Mouse (Mus musculus) lung, adult 18-20 months (tissue): Measurements from ENCODE around the gene Tssk2.
A peak's percentile ranks its signal among the peaks of the same experiment; 100 is the strongest.

Experiments used
- DNase-seq, 2 experiments: peaks; one replicate each; pipeline ENCODE4 v3.0.0; 2022; ENCODE audit warnings: mixed read lengths in 2 of 2

Gene Tssk2

DNA sequence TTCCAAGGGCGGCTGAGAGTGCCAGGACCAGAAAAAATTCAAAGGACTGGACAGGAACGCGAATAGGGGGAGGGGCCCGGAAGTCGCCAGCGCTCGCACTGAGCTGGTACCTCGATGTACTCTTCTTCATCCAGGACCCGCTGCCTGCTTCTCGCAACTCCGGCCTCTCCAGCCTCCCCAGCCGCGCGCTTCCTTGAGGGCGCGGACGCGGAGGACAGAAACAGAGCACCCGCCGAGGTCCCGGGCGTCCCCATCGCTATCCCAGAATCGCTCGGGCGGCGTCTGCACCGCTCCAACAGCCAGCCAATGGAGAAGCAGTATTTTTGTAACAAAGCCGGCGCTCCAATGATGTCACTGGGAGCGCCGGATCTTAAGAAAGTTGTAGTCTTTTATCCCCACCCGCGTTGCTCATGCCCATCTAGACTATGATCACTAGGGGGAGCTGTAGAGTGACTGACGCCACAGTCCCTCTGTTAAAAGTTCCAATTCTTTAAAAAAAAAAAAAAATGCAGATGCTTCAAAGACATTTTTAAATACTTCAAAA lies 12.7 kb downstream of the Tssk2 start, which contains the start of gene Ess2:
TSS of gene Ess2 (minus strand) at position 297 of the 544 bp plus-strand sequence.
- DNase-seq, result peak; percentile 92 to 94

DNA sequence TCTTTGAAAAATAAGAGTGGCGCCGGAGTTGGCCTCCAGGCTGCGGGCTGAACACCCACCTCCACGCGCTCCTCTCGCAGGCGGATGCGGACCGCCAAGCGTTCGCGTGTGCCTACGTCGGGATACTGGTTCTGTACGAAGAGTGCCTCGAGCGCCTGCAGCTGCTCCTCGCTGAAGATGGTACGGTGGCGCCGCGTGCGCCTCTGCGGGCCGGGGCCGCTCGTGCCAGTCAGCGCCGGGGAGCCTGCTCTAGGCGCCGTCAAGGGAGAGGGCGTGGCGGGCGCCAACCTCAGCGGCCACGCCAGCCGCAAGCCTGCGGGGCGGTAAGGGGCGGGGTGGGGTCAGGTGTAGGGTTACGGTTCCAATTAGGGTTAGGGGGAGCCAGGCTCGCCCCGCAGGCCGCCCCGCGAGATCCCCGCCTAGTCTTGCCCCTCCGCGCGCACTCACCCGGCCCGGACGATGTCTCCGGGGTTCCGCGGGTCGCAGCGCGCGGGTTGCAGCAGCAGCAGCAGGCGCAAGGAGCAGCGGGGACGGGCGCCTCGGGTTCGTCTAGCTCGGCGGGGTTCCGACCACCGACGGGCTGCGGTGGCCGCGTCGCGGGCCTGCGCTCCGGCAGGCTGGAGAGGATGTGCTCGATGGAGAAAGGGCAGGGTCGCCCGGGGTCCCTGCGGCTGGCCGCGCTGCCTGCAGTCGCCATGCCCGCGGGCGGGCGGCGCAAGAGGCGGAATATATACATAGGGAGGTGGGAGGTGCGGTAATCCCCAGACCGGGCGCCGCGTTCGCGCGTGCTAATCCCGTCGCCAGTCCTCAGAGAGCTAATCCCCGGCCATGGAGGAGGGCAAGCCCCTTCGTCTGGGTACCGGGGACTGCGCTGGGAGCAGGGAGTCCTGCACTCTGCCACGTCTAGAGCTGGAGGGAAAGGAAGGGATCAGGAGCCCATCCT lies 16.1 kb downstream of the Tssk2 start, which contains the start of gene Gsc2:
TSS of gene Gsc2 (minus strand) at position 753 of the 943 bp plus-strand sequence.
- DNase-seq, result no peak

DNA sequence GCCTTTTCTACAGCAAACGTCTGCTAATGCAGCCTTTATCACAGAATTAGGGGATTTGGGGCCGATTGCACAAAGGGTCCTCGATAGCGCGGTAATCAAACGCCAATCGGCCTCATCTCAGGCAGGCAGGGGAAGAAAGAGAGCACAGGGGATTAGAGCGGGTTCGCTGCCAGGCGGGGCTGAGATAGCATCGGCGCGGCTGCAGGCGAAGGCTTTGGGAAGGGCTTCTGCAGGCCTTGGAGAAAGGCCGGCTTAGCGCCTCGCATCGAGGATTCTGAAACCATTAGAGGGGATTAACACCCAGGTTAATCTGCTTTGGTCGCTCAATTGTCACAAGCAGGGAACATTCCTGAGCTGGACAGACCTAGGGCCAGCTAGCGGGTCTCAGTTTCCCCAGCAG lies 22.1 kb downstream of the Tssk2 start:
- DNase-seq, result no peak

DNA sequence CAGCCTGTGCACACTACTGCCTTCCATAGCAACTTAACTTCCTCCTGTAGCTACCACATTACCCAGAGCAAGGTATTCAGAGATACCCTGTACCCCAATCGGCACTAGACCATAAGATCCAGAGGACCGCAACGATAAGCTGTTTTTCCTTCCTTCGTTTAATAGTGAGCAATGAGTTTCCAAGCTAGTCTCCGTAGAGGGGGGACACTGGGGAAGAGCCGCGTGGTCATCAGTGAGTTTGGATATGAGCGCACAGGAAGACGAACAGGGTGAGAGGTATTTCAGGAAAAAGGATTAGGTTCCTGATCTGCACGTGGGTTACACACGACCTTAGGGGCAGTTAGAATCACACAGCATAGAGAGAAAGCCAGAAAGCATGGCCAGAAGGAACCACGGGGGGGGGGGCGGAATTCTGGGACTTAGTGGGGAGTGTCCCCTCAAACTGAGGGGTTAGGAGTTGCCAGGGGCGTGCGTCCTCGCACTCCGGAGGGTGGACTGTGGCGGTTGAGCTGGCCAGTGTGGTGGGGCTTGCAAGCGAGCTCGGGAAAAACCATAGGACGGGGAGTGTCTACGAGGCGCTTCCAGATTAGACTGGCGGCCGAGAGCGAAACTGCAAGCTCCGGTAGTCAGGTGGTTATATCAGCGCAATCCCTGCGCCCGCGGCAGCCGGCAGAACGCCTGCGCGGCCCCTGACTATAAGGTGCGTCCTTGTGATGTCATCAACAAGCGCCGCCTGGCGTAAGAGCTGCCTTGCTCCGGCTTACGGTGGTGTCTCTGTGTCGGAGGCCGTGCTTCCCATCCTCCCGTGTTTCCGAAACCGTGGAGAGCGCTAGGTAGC lies 23.1 kb downstream of the Tssk2 start:
- DNase-seq, result peak; percentile 94 to 96

DNA sequence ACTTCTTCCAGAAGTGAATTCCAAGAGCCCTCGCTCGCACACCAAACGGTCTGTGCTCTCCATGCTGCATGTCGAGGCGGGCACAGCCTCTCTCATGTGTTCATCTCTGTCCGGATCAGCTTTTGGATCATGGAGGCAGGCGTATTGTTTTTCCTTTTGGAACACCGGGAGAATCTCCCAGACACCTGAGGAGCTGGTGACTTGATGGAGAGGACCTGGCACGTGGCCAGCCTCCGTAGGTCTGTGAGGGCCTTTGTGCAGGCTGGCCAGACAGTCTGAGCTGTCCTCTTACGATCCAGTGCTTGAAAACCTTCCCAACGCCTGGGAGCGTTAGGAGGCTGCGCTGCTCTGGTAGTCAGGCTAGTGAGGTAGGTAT lies 23.7 kb downstream of the Tssk2 start:
- DNase-seq, result no peak

DNA sequence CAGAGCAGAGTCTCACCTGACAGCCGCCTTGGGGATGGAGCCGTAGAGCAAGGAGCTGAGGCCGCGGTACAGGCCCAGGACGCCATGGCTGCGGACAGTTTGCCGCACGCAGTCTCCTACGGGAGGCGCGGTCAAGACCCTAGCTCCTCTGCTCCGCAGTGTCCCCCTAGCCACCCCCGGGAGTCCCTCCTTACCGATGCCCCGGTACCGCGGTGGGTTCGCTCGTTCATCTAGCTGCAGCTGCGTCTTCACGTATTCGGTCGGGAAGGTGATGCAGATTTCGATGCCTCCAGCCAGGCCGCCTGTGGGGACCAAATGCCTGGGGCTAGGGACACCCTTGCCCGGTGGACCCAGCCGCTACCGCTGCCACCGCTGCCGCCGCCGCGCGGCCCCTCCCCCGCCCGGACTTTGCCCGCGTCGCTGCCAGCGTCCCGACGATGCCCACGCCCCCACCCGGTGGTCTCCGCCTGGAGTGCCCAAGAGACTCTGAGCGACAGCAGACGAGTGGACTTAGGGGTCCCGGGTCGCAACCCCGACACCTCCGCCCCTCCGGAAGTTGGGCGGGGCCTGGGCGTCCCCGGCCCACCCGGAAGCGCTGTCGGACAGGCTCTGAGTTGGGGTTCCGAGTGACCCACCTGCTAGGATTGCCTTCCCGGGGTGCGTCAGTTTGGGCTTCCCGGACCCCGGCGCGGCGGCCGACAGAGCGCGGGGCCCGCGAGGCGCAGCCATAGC lies 29.1 kb downstream of the Tssk2 start:
- DNase-seq, result peak in 1 of 2 experiments; percentile 39

DNA sequence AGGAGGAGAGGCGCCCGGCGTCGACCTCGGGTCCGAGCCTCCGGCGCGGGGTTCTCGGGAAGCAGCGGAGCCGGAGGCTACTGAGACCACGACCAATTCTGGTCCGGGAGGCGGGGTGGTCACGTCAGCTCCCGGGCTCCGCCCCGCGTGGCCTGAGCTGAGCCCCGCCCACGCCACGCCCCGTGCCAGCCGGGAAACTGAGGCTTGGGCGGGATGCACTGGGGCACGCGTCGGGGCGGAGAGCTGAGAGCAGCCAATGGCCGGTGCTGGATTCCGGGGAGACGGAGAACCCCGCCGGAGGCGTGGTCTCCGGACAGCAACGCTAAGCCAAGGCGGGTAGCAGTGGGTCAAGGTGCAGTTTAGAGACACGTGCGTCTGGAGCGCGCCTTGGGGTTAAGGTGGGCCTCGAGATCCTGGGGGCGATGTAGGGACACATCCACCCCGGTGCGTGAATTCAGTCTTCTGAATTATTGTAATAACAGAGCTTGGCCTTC lies 29.7 kb downstream of the Tssk2 start, which contains the start of gene Slc25a1:
TSS of gene Slc25a1 (minus strand) at position 133 of the 494 bp plus-strand sequence.
- peak; percentile 81 to 82 for DNase-seq

DNA sequence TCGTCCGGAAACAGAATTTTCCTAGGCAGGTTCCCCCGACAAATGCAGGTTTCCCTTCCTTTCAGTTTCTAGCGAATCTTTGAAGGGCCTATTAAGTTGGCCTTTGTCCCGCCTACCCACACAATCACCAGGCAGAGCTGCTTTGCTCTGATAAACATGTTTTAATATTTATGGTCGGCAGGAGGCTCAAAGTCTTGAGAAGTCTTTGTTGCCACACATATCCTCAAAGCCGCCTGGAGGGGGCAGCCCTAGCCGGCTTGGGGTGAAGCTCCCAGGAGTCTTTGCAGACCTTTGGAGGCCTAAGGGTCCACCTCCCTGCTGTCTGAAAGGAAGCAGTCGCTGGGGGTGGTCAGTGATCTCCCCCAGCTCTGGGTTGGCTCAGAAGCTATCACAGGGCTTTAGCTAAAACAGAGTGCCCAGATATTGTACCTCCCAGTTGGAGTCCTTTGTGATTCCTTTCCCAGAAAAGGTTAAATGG lies 30.2 kb downstream of the Tssk2 start:
- peak; percentile 82 to 88 for DNase-seq

DNA sequence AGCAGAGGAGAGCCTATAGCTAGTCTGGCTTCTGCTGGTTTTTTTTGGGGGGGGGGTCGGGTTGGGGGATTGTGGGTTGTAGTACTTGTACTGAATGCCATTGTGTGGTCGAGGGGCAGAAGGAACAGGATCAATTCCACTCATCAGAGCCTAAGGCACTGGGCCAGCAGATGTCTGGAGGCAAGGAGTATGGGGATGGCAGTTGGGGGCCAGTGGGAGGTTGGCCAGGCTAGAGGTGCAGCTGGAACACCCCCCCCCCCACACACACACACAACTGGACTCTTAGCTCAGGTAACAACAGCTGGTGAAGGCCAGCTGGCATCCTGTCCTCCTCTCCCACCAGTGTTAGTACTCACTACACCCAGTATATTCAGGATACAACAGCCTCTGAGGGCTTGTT lies 30.8 kb downstream of the Tssk2 start:
- DNase-seq, result no peak

DNA sequence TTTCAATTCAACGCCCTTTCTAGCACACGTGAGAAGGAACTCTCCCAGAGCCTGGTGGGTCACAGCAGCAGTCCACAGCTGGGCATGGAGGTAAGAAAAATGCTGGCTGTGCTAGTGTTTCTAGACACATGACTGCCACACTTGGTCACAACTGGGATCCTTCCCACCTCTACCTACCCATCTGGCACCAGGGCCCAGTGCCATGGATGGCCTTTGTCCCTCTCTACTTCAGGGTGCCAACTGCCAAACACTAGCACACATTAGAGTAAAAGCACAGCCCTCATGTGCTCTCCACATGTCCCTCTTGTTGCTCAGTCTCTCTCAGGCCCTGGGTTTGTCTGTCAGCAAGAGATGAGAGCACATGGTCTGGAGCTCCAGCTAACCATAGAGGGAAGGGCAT lies 31.2 kb downstream of the Tssk2 start:
- no peak for DNase-seq

DNA sequence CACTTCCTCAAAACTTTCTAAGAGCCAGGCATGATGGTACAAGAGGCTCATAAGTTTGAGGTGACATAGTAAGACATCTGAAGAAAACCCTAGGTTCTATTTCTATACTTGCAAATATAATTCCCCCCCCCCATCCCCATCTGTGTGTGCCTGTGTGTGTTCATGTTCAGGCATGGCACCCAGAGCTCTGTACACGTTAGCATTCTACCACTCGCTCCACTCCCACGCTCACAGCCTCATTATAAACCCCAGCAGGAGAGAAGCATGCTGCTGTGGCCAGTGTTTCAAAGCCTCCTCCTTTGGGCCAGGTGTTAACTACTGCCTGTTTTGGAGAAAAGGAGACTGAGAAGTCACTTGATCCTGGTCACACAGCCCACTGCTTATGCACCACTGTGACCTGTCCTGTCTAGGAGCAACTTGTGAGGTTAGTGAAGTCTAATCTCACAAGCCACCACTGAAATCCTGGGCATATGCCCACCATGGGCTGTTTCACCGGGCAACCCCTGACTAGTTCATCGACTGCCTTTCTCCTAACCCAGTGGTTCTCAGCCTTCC lies 33.5 kb downstream of the Tssk2 start:
- DNase-seq, result no peak

DNA sequence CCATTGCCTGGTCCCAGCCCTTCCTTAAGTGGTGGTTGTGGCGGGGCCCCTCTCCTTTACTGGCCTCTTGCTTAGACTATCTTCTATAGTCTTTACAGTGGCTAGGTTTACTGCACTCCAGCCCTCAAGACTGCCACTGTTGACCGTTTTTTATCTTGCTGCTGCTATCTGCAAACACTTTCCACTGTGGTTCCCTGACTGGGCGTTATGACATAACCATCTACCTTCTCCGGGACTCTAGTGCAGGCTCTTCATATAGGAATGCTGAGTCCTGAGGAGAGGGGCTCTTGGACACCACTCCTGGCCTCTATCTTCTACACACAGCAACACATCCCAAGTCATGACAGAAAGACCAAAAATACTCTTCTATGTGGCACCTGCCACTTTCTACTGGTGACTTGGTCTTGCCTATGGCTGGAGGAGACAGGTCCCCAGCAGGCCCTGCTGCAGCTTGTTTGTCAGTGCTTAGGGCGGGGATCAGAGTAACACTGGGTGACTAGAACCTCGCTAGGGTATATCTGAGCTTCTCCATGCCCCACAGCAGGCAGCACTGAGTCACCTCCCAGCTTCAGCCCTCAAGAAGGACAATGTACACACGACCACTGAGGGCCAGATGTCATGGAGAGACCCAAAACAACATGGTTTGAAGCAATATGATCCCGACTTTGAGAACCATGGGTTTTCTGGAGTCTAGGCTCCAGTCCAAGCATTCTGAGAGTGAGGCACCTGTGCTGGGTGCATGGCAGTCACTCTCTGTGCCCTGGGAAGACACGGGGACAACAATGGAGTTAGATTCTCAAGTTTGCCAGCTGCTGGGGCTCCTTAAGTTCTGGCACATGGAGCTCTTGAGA lies 35.4 kb downstream of the Tssk2 start:
- no peak for DNase-seq

DNA sequence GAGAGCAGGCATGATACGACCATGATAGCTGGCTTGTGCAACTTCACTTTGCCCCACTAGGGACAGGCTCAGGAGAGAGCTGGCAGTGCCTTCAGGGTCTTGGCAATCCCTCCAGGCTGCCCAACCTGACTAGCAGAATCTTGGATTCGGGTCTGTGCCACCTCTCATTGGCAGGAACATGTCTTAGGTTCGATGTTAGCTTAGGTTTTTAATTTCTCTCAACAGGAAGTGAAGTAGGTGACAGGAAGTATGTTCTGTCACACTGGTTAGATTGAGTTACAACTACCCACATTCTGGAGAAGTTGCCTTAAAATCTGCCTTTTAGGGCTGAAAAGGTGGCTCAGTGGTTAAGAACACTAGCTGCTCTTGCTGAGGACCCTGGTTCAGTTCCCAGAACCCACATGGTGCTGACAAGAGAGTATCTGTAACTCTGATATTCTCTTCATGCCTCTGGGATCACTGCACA lies 36.0 kb downstream of the Tssk2 start:
- DNase-seq, result no peak

DNA sequence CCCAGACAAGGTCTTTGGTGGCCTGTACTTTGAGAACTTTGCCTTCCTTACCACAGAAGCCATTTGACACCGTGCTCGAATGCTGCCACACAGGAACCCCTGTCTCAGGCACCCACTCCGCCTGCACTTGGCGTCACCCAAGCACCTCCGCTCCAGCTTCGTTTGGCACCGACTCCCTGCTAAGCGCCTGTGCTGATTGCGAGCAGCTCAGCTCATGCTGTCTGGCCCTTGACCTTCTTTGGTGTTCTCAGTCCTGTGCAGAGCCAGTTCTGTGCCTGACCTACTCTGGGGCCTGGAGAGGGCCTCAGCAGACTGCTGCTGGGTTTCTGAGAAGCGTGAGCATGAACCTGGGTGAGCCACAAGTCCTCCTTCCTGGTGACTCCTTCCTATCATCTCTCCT lies 38.3 kb downstream of the Tssk2 start:
- peak; percentile 52 to 53 for DNase-seq

DNA sequence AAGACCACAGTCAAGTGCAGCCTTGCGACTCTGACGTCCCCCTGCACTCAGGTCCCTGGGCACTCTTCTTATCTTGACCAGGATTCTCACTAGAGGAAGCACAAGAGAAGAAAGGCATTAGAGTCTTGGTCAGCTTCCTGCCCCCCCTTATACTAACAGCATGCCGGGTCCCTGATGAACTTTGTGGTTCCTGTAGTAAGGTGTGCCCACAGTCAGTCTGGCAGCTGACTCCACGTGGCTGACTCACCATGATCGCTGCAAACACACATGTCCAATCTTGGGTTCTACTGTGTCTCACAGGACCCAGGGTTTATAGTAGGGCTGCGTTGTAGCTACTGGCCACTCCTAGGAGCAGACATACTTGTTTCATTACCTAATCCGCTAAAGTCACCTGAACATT lies 39.8 kb downstream of the Tssk2 start:
- no peak for DNase-seq

DNA sequence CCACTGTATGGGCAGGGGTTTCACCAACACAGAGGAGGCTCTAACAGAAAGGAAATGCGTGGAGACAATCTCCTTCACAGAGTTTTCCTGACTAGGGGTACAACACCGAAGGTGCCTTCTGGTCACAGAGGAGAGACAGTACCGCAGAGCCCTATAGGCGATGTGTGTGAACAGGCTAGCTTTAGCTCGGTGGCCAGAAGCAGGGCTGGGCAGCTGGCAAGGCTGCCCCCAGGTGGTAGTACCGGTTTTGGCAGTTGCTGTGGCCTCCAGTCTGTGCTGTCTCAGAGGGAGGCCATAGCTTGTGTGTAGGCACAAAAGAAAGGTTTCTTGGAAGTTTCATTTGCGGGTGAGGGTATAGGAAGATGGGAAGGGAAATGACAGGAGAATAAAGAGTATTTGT lies 40.4 kb downstream of the Tssk2 start:
- DNase-seq, result peak; percentile 73 to 82

DNA sequence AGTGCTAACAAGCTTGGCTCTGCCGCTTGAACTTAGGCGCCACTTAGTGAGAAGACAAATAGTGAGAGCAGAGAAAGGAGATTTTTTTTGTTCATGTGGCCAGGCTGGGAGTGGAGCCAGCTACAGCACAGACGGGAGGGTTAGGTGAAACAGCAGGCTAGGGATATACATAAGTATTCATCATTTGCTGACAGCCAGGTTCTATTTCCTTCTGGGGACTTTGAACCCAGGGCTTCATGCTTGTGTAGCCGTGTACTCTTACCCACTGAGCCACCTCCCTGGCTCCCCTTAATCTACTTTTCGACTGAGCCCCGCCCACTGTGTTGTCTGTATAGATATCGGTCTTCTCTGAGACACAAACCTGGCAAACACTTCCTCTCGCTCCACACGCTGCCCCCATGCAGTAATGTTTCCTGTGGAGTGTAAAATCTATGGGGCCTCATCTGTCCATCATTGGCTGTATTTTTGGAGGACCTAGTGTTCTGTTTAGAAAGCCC lies 40.9 kb downstream of the Tssk2 start:
- DNase-seq, result peak in 1 of 2 experiments; percentile 17

DNA sequence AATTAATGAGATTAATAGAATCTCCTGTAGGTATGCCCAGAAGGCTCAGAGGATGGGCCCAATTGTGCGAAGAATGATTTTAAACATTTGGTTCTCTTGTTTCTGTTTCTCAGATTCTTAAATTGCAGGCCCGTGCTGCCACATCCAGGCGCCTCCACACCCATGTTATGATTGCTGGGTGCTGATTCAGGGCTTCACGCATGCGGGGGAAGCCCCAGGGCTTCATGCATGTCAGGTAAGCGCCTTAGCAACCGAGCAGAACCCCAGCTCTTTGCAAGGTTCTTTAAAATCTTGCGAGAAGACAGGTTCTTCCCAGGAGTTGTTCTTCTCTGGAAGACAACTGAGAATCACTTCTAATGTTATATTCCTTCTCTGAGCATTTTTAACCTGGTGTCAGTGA lies 45.0 kb downstream of the Tssk2 start:
- DNase-seq, result no peak

DNA sequence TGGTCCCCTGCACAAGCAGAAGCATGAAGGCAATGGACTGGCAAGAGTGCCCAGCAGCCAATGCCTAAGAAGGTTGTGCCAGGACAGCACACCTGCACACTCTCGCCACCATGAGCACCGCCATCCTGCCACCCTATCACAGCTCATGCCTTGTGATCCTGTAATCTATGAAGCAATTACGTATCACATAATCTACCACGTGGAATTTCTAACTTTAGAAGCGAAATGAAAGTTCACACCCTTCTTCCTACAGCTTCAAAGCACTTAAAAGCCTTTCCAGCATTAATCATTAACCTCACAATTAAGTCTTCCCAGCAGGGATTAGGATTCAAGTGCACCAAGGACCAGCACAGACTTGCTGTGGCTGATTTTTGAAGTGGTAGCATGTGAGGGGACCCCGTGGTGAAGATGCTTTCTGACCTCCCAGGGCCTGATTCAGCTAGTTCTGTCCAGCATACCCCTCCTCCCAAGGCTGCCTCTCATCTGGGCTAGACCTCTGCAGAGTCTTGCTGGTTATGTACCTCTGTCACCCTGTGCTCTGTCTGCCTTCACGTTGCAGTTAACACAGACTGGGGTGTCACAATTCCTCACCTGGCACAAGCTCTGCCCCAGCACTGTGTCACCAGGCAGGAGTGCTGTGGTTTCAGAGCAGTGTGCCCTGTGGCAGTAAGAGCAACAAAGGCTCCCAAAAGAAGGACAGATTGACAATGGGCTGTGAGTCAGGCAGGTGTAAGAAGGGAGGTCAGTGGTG lies 46.8 kb downstream of the Tssk2 start:
- DNase-seq, result peak; percentile 52 to 68

DNA sequence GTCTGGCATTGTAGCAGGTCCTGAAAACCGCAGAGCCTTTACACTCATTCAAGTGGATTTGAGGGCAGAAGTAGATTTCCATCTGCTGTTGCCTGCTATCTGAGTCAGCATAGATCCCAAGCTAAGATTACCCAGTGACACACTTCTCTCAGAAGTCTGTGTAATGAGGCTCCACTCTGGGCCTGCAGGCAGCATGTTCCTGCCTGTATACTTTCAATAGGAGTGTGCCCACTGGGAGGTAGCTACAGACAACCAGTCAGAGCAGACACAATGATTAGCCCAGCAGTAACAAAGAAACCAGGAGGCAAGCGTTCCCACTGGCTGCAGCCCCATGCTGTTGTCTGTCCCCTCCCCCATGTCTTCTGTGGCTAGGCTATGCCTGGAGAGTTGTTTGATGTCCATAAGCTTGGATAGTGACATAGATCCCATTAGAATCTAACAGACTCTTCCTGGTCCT lies 51.0 kb downstream of the Tssk2 start:
- no peak for DNase-seq
